Mouse (Mus musculus) lung, embryonic 16.5 days (tissue): ENCODE results near the gene Adamtsl5. TPM values are rescaled to one million over a fixed set of nuclear protein-coding genes. Genes with fewer than 3 reads are reported as not detected.
A peak's percentile ranks its signal among the peaks of the same experiment; 100 is the strongest.

Experiments
- ATAC-seq: fragments of 200-750 bp; cut with Nextera tagmentation; 2 replicates; pipeline ENCODE4 v1.8.0; 2017; ENCODE audit warnings: low read depth, mild to moderate bottlenecking, moderate library complexity
- H3K27ac ChIP-seq: fragments of 300-500 bp; sonication (generic); 2 replicates; pipeline ENCODE4 v1.5.1; 2014; ENCODE audit warnings: mild to moderate bottlenecking, control low read depth, low read length
- H3K27me3 ChIP-seq: fragments of 300-500 bp; sonication (generic); 2 replicates; pipeline ENCODE4 v1.6.1; 2014; ENCODE audit warnings: low read depth, low read length, mixed read lengths; ENCODE audit not compliant: control insufficient read depth, insufficient read depth
- H3K36me3 ChIP-seq: fragments of 300-500 bp; sonication (generic); 2 replicates; pipeline ENCODE4 v1.6.1; 2014; ENCODE audit warnings: low read length; ENCODE audit not compliant: control insufficient read depth, insufficient read depth
- H3K4me1 ChIP-seq: fragments of 300-500 bp; sonication (generic); replicated peaks from 2 replicates; pipeline ENCODE4 v1.6.1; 2014; ENCODE audit warnings: low read length, mixed read lengths; ENCODE audit not compliant: control insufficient read depth, insufficient read depth
- H3K4me2 ChIP-seq: fragments of 300-500 bp; sonication (generic); 2 replicates; pipeline ENCODE4 v1.6.1; 2014; ENCODE audit warnings: low read depth, low read length, control low read depth
- H3K4me3 ChIP-seq: fragments of 300-500 bp; sonication (generic); 2 replicates; pipeline ENCODE4 v1.5.1; 2014; ENCODE audit warnings: mild to moderate bottlenecking, low read length, control low read depth
- H3K9ac ChIP-seq: fragments of 300-500 bp; sonication (generic); 2 replicates; pipeline ENCODE4 v1.6.1; 2014; ENCODE audit warnings: low read length, control low read depth
- H3K9me3 ChIP-seq: fragments of 300-500 bp; sonication (generic); 2 replicates; pipeline ENCODE4 v1.6.1; 2016; ENCODE audit warnings: low read length; ENCODE audit not compliant: control insufficient read depth
- WGBS: fragments of 180-500 bp; shearing (Covaris S2); extraction: QIAGEN DNeasy Blood & Tissue Kit; methylation state at CpG from one replicate; pipeline ENCODE4 v1.1.7; 2014; 5-methylcytosine and 5-hydroxymethylcytosine counted together
- polyA plus RNA-seq: library from polyadenylated mRNA; unstranded; fragments of >200 nt; fragmentation: Nextera tagmentation; extraction: Ambion mirVana; gene quantifications from 2 replicates; pipeline ENCODE4 v1.2.1, GENCODE M21; 2015

The Adamtsl5 gene
- 4.1 and 8.3 TPM in 2 replicates for polyA plus RNA-seq

DNA sequence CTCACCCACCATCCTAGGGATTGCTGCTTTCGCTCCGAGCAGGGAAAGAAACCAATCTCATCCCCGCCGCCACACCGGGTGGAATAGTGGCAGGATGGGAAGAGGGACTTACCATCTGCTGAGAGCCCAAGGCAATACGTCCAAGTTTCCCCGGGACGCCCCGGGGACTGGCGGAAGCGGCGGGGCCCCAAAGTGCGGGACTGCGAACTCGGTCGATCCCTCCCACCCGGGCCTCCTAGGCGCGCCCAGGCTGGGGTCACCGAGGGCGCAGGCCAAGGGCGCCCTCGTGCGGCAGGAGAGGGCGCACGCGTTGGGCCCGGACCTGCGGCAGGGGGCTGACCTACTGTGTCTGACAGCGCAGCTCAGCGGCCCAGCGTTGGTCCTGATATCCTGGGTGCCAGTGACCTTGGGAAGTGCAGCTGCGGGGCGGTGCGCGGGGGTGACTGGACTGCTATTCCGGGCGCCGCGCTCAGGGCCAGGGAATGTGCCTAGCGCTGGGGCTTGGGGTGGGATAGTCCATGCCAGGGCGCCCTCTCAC lies at the start of gene Adamtsl5:
TSS of gene Adamtsl5 (minus strand) at position 169 of the 538 bp plus-strand sequence.
- peaks cover 64% of the 10 kb centered on the region for H3K27me3 ChIP-seq
- peak within 1 kb of the TSS; percentile 55 for H3K9ac ChIP-seq
- H3K36me3 ChIP-seq, result no peaks in the 10 kb centered on the region
- peak within 1 kb of the TSS; percentile 66 for H3K4me2 ChIP-seq
- no peak within 1 kb of the TSS for H3K27ac ChIP-seq
- H3K4me3 ChIP-seq, result peak within 1 kb of the TSS; percentile 46
- no peaks in the 10 kb centered on the region for H3K9me3 ChIP-seq
- peak; percentile 42 for ATAC-seq
- WGBS, result 1% methylated on average over 37 of the region's 42 CpGs
- peaks cover 39% of the 10 kb centered on the region for H3K4me1 ChIP-seq

DNA sequence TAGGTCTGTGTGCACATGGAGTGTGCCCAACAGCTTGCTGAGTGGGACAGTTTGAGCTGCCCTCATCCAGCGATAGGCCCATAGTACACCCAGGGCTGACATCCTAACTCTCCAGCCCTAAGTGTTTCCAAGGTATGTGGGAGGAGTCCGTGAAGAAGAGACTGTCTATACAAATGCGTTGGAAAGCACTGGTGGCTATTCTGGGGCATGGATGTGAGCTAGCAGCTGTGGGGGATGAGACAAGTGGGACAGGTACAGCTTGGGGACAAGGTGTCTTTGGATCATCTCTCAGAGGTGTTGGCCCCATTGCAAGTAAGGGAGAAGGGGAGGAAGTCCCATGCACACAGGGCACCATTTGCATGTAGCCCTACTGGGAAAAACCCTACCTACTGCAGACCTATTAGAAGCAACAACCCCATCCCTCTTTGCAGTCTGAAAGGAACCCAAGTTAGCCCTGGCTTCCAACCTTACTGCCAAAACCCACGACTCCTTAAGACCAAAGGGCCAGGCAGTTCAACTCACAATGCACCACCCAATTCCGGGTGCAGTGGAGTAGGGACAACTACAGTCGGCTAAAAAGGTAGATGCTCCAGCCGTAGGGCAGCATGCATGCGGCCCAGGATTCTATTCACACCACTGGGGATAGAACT lies 49.4 kb upstream of the Adamtsl5 start:
- Histone ChIP-seq H3K4me2 (peak overlapping the region; percentile 94), H3K9ac (peak overlapping the region; percentile 94), H3K4me3 (peak overlapping the region; percentile 83), H3K36me3 (peaks cover 34% of the 10 kb centered on the region), H3K27ac (peak overlapping the region; percentile 99), H3K9me3 (no peaks in the 10 kb centered on the region), H3K4me1 (peaks cover 24% of the 10 kb centered on the region), H3K27me3 (no peaks in the 10 kb centered on the region)
- no peak for ATAC-seq
- WGBS, result 30% methylated on average over 8 of the region's 8 CpGs

DNA sequence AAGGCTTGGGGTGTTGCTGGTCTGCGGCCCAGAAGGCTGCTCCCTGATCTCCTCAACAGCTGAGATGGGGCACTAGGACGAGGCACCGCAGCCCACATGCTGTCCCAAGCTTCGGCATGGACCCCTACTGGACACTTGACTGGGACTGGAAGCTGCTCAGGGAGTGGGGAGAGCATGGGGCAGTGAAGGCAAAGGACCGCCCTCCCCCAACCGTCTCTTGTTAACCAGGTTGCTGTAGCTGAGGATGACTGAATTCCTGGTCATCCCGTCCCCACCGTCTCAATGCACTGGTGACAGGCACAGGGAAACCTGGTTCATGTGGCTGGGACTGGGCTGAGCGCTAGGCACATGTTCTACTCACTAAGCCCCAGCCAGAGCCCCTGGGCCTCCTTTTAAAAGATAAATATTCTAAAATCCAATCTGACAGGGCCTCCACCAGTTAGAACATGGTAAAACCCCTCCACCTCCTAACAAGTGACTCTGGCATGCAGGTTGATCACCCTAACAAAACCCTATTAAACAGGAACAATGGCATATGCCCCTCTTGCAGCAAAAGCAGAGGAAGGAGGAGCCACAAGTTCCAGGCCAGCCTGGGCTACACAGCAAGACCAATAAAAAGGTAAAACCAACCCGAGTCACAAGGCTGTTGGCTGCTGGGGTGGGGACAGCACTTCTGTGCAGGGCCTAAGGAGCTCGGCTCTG lies 48.8 kb upstream of the Adamtsl5 start:
- ATAC-seq, result no peak
- peak overlapping the region; percentile 94 for H3K9ac ChIP-seq
- H3K4me2 ChIP-seq, result peak overlapping the region; percentile 94
- peak overlapping the region; percentile 83 for H3K4me3 ChIP-seq
- peaks cover 35% of the 10 kb centered on the region for H3K36me3 ChIP-seq
- H3K4me1 ChIP-seq, result peaks cover 24% of the 10 kb centered on the region
- no peaks in the 10 kb centered on the region for H3K27me3 ChIP-seq
- no peaks in the 10 kb centered on the region for H3K9me3 ChIP-seq
- 83% methylated on average over 11 of the region's 11 CpGs for WGBS
- H3K27ac ChIP-seq, result 0 out of 2 replicates have a peak overlapping the region, but pooled peaks have one; percentile 99

DNA sequence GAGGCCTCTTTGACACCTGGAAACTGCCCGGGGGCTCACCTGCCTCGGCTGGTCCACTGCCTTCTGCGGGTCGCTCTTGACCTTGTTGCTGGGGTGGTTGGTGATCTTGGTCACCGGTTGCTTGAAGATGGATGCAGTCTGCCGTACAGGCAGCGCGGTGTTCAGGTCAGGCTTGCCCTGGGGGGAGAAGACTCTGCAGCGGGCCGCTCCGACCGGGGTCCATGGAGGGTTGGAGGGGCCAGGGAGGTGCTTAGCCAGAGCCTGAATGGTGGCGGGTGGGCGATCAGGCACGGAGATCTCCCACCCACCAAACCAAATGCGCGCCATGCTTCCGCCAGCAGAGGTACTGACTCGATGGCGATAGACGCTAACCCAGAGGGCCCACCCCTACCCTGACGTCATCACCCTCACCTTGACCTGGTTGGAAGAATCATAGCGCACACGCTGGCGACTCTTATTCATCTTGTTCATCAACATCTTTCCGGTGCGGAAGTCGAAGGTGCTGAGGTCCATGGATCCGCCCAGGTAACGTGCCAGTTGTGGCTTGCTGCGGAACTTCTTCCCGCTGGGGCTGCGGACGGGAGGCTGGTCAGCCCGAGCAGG lies 46.9 kb upstream of the Adamtsl5 start:
- Histone ChIP-seq H3K4me1 (peaks cover 16% of the 10 kb centered on the region), H3K4me3 (no peak overlapping the region), H3K9me3 (no peaks in the 10 kb centered on the region), H3K27ac (no peak overlapping the region), H3K9ac (no peak overlapping the region), H3K4me2 (no peak overlapping the region), H3K27me3 (no peaks in the 10 kb centered on the region), H3K36me3 (peaks cover 47% of the 10 kb centered on the region)
- ATAC-seq, result no peak
- 94% methylated on average over 35 of the region's 35 CpGs for WGBS

DNA sequence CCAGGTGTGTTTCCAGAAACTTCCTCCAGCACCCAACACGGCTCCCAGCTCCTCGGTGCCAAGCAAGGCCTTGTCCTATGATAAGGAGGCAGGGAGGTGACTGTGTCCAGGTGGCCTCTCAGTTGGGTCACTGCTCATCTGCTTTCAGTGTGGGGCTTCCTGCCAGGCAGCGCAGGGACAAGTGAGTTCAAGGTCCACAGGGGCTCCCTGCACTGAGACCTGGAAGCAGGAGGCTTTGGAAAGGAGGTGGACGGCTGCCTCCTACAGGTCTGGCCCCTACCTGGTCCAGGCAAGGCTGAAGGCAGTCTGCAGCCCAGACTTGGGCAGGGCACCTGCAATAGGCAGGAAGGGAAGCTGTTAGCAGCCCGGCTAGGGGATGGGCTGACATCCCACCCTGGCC lies 44.5 kb upstream of the Adamtsl5 start:
- H3K36me3 ChIP-seq, result peaks cover 47% of the 10 kb centered on the region

DNA sequence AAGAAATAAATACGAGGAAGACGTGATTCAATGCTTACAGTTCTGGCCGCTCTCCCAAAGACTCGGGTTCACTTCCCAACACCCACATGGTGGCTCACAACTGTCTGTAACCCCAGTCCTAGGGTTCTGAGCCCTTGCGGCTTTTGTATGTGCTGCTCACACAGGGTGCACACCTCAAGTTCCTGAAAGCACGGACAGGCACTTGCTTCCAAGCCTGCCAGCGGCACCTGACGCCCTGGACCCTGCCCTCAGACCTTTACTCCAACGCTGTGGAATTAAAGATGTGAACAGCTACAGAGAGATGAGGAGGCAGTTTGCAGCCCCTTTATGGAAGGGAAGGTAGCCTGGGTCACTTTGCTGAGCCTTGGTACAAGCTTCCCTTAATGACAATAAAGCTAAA lies 42.5 kb upstream of the Adamtsl5 start:
- no peak overlapping the region for H3K27ac ChIP-seq
- H3K36me3 ChIP-seq, result peaks cover 47% of the 10 kb centered on the region
- 75% methylated on average over 9 of the region's 9 CpGs for WGBS

More for the DNA sequence above, 44.5 kb upstream of the Adamtsl5 start:
- Histone ChIP-seq H3K4me1 (peaks cover 19% of the 10 kb centered on the region), H3K4me2 (no peak overlapping the region), H3K4me3 (no peak overlapping the region), H3K9me3 (no peaks in the 10 kb centered on the region), H3K27ac (no peak overlapping the region), H3K9ac (no peak overlapping the region), H3K27me3 (no peaks in the 10 kb centered on the region)
- ATAC-seq, result no peak
- WGBS, result 84% methylated on average over 5 of the region's 5 CpGs

DNA sequence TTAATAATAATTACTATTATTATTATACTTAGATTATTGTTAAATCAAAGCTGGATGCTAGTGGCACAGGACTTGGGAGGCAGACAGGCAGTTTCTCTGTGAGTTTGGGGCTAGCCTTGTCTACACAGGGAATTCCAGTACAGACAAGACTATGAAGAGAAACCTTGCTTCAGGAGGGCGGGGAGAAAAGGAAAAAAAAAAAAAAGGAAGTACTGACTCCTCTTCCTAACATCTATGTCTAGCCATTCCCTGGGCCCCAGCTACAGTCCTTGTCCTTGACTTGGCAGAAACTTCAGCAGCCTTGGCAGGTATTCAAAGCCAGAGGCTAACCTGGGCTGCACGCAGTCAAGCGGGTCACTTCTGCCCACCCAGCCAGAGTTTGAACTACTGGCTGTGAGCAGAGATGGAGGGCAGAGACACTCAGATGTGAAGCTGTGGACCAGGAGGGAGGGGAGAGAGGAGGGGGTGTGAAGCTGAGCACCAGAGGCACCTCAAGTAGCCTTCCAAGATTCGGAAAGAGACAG lies 41.0 kb upstream of the Adamtsl5 start:
- ATAC-seq, result no peak
- WGBS, result 64% methylated on average over 4 of the region's 4 CpGs
- Histone ChIP-seq H3K4me1 (peaks cover 22% of the 10 kb centered on the region), H3K27me3 (no peaks in the 10 kb centered on the region), H3K9me3 (no peaks in the 10 kb centered on the region), H3K4me3 (no peak overlapping the region), H3K36me3 (peaks cover 35% of the 10 kb centered on the region), H3K27ac (no peak overlapping the region), H3K4me2 (no peak overlapping the region), H3K9ac (no peak overlapping the region)

More for the DNA sequence above, 42.5 kb upstream of the Adamtsl5 start:
- Histone ChIP-seq H3K27me3 (no peaks in the 10 kb centered on the region), H3K4me3 (no peak overlapping the region), H3K9ac (no peak overlapping the region), H3K4me1 (peaks cover 9% of the 10 kb centered on the region), H3K9me3 (no peaks in the 10 kb centered on the region), H3K4me2 (no peak overlapping the region)
- no peak for ATAC-seq

DNA sequence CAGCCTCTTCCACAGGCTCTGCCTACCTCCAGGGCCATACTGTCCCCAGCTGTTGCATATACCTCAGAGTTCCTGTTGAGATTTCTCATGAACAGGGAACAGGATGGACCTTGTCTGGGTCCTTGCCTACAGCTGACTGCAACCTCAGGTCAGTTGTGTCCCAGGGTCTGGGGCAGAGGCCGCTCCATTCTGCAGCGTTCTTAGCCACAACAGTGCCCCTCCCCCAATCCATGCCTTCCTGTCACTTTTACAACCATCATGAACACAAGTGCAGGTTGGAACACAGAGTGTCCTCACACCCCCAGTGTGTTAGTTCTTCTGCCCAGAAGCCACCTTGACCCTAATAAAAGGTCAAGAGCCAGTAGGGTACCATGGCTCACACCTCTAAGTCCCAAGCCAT lies 40.5 kb upstream of the Adamtsl5 start:
- Histone ChIP-seq H3K9me3 (no peaks in the 10 kb centered on the region), H3K4me3 (no peak overlapping the region), H3K4me2 (0 out of 2 replicates have a peak overlapping the region, but pooled peaks have one; percentile 97), H3K4me1 (peaks cover 27% of the 10 kb centered on the region), H3K27ac (no peak overlapping the region), H3K9ac (peak overlapping the region; percentile 79; the same call in 1 of the 2 replicates), H3K36me3 (peaks cover 30% of the 10 kb centered on the region), H3K27me3 (no peaks in the 10 kb centered on the region)
- 16% methylated on average over 2 of the region's 2 CpGs for WGBS
- no peak for ATAC-seq

DNA sequence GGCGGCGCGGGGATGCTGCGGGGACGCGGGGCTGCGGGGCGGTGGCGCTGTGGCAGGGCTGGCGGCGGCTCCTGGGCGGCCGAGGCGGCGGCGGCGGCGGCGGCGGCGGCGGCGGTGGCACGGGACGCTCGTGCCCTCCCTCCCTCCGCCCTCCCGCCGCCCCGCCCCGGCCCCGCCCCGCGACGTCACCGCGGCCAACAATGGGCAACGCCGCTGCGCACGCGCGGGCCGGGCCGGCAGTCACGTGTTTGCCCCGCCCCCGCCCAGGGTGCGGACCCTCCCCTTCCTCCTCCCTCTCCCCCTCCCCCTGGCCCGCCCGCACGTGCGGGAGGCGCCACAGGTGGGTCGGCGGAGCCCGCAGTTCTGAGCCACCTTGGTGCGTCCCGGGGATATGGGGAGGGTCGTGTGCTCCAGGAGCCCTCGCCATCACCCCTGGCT lies 39.3 kb upstream of the Adamtsl5 start, which contains the start of gene Mex3d:
TSS of gene Mex3d (minus strand) at position 138 of the 438 bp plus-strand sequence.
- H3K9me3 ChIP-seq, result no peaks in the 10 kb centered on the region
- peak within 1 kb of the TSS; percentile 97 for H3K4me2 ChIP-seq
- peak within 1 kb of the TSS; percentile 84 for H3K4me3 ChIP-seq
- H3K27ac ChIP-seq, result peak within 1 kb of the TSS; percentile 92
- peaks cover 18% of the 10 kb centered on the region for H3K36me3 ChIP-seq
- no peaks in the 10 kb centered on the region for H3K27me3 ChIP-seq
- peak within 1 kb of the TSS; percentile 87 for H3K9ac ChIP-seq
- ATAC-seq, result peak; percentile 75
- 0% methylated on average over 5 of the region's 61 CpGs for WGBS
- peaks cover 29% of the 10 kb centered on the region for H3K4me1 ChIP-seq
